Mouse (Mus musculus): ENCODE results near the gene Gm20747.
"Not testable (repeated sequence)": the region's sequence is repeated elsewhere in the genome, so short reads cannot be mapped to it uniquely, and the experiment has no call there.

Gene Gm20747

GRCm38 (mm10) chrY:53418191-53418590 lies at the start of gene Gm20747:
Gene Gm20747 (minus strand): TSS chrY:53418291.
- in situ Hi-C loops (cut with MboI, MseI), result not testable (repeated sequence)

All from regulatory T cell (primary cell).